ENCODE assay signal across 12 mouse cellular contexts in the genomic region with DNA sequence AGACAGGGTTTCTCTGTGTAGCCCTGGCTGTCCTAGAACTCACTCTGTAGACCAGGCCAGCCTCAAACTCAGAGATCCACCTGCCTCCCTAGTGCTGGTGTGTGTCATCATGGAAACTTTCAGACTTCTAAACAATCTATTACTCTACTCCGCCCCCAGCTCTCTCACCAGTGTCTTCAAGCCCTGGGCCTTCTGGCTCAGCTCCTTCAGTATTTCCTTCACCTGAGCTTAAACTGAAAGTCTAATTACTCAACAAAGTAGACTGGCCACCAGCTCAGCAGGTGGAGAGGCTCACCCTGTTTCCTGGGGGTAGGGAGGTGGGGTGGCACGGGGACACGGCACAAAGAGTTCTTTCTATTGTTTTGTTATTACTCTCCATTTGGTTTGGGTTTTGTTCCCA. TPM values are rescaled to one million over a fixed set of nuclear protein-coding genes. Genes with fewer than 3 reads are reported as not detected.
"Had no signal": no experiment of that assay in that cellular context is flagged by ENCODE, and none has a peak within 500 bp of the region (broad histone marks: within the 10 kb centered on the region; RNA-seq: fewer than 3 reads in every experiment).

No protein-coding gene starts in this region.

- H3K9me3 ChIP-seq: intestine, embryonic 15.5 days; limb, embryonic 12.5 days; liver, embryonic 13.5 days; midbrain, embryonic 13.5 days; neural tube, embryonic 13.5 days; stomach, embryonic 15.5 days had no signal

- H3K4me1 ChIP-seq: limb, embryonic 12.5 days; liver, embryonic 13.5 days; stomach, embryonic 15.5 days had no signal

- H3K9ac ChIP-seq: intestine, embryonic 15.5 days; limb, embryonic 12.5 days; liver, embryonic 13.5 days; liver, postnatal 0 days; midbrain, embryonic 13.5 days; neural tube, embryonic 13.5 days; stomach, embryonic 15.5 days had no signal

- H3K4me3 ChIP-seq: intestine, embryonic 15.5 days; limb, embryonic 12.5 days; liver, embryonic 13.5 days; midbrain, embryonic 13.5 days; neural tube, embryonic 13.5 days; stomach, embryonic 15.5 days had no signal

- DNase-seq: liver; liver, embryonic 13.5 days; liver, postnatal 0 days; retina, postnatal 1 day; thymus, adult 2 months; thymus, postnatal 25 days had no signal

- ATAC-seq: intestine, embryonic 15.5 days; liver, postnatal 0 days; midbrain, embryonic 13.5 days had no signal

- H3K36me3 ChIP-seq: intestine, embryonic 15.5 days; liver, embryonic 13.5 days; stomach, embryonic 15.5 days had no signal

- H3K27ac ChIP-seq: intestine, embryonic 15.5 days; limb, embryonic 12.5 days; liver, embryonic 13.5 days; midbrain, embryonic 13.5 days; neural tube, embryonic 13.5 days; stomach, embryonic 15.5 days had no signal

- H3K4me2 ChIP-seq: intestine, embryonic 15.5 days; limb, embryonic 12.5 days; liver, embryonic 13.5 days; midbrain, embryonic 13.5 days; neural tube, embryonic 13.5 days; stomach, embryonic 15.5 days had no signal

- H3K27me3 ChIP-seq: intestine, embryonic 15.5 days; limb, embryonic 12.5 days; midbrain, embryonic 13.5 days; neural tube, embryonic 13.5 days; stomach, embryonic 15.5 days had no signal

RNA-seq across cellular contexts. Expression of a gene that starts 7.6 kb away (rescaled TPM):
- total RNA-seq: megakaryocyte progenitor cell, adult 5-6 weeks had no signal
- polyA plus RNA-seq: liver, embryonic 13.5 days; liver, postnatal 0 days had no signal

RNA-seq across cellular contexts. Expression of a gene that starts 38.8 kb away (rescaled TPM):
- total RNA-seq: megakaryocyte progenitor cell, adult 5-6 weeks had no signal
- polyA plus RNA-seq: liver, postnatal 0 days had no signal
